Mouse (Mus musculus): ENCODE results near the gene Tmem120b. TPM values are rescaled to one million over a fixed set of nuclear protein-coding genes. Genes with fewer than 3 reads are reported as not detected.

The Tmem120b gene
- polyA plus RNA-seq, 1 experiment: 1.6 TPM

- under 1% methylated on average over 102 of the region's 103 CpGs for WGBS
- Histone ChIP-seq H3K4me3 (ENCODE audit: low read depth, low read length) (peak within 1 kb of the TSS; percentile 88), H3K27ac (ENCODE audit: insufficient read depth, low read depth, low read length) (peak within 1 kb of the TSS; percentile 97), H3K4me1 (ENCODE audit: control insufficient read depth, insufficient read depth, insufficient read length, low read length) (peaks cover 4% of the 10 kb centered on the region), H3K27me3 (ENCODE audit: control insufficient read depth, insufficient read depth, low read length) (no peaks in the 10 kb centered on the region), H3K36me3 (ENCODE audit: control insufficient read depth, insufficient read depth, low read length) (peaks cover 22% of the 10 kb centered on the region)
- TF ChIP-seq CTCF (IDR thresholded peaks at IDR 0.05; ENCODE audit: extremely low read depth, insufficient read length, insufficient replicate concordance, low read depth, low read length): no peak
- peak; percentile 54; the same call in 1 of the 2 replicates for TF ChIP-seq POLR2A (IDR thresholded peaks at IDR 0.05; ENCODE audit: low read depth, low read length)
Measured at GRCm38 (mm10) chr5:123142161-123143157, 74.2 kb downstream of the Tmem120b start, which contains the start of gene Setd1b. Gene Setd1b, plus strand, starts transcription at chr5:123142193.

GRCm38 (mm10) chr5:123143251-123143970 lies 75.2 kb downstream of the Tmem120b start:
- peak overlapping the region; percentile 53 for H3K27ac ChIP-seq (ENCODE audit: insufficient read depth, low read depth, low read length)
- peaks cover 31% of the 10 kb centered on the region for H3K36me3 ChIP-seq (ENCODE audit: control insufficient read depth, insufficient read depth, low read length)
- TF ChIP-seq POLR2A (IDR thresholded peaks at IDR 0.05; ENCODE audit: low read depth, low read length) (no peak), CTCF (IDR thresholded peaks at IDR 0.05; ENCODE audit: extremely low read depth, insufficient read length, insufficient replicate concordance, low read depth, low read length) (no peak)
- H3K27me3 ChIP-seq (ENCODE audit: control insufficient read depth, insufficient read depth, low read length): no peaks in the 10 kb centered on the region
- peaks cover 4% of the 10 kb centered on the region for H3K4me1 ChIP-seq (ENCODE audit: control insufficient read depth, insufficient read depth, insufficient read length, low read length)
- H3K4me3 ChIP-seq (ENCODE audit: low read depth, low read length): peak overlapping the region; percentile 88
- WGBS: 1% methylated on average over 24 of the region's 24 CpGs

GRCm38 (mm10) chr5:123143971-123144745 lies 75.9 kb downstream of the Tmem120b start:
- no peaks in the 10 kb centered on the region for H3K27me3 ChIP-seq (ENCODE audit: control insufficient read depth, insufficient read depth, low read length)
- H3K36me3 ChIP-seq (ENCODE audit: control insufficient read depth, insufficient read depth, low read length): peaks cover 39% of the 10 kb centered on the region
- peaks cover 4% of the 10 kb centered on the region for H3K4me1 ChIP-seq (ENCODE audit: control insufficient read depth, insufficient read depth, insufficient read length, low read length)
- WGBS: 2% methylated on average over 17 of the region's 17 CpGs
- TF ChIP-seq POLR2A (IDR thresholded peaks at IDR 0.05; ENCODE audit: low read depth, low read length) (no peak), CTCF (IDR thresholded peaks at IDR 0.05; ENCODE audit: extremely low read depth, insufficient read length, insufficient replicate concordance, low read depth, low read length) (no peak)
- H3K27ac ChIP-seq (ENCODE audit: insufficient read depth, low read depth, low read length): no peak overlapping the region
- peak overlapping the region; percentile 88 for H3K4me3 ChIP-seq (ENCODE audit: low read depth, low read length)

GRCm38 (mm10) chr5:123144746-123145590 lies 76.8 kb downstream of the Tmem120b start:
- 35% methylated on average over 20 of the region's 20 CpGs for WGBS
- Histone ChIP-seq H3K36me3 (ENCODE audit: control insufficient read depth, insufficient read depth, low read length) (peaks cover 39% of the 10 kb centered on the region), H3K27ac (ENCODE audit: insufficient read depth, low read depth, low read length) (no peak overlapping the region), H3K4me1 (ENCODE audit: control insufficient read depth, insufficient read depth, insufficient read length, low read length) (peaks cover 5% of the 10 kb centered on the region), H3K4me3 (ENCODE audit: low read depth, low read length) (peak overlapping the region; percentile 88), H3K27me3 (ENCODE audit: control insufficient read depth, insufficient read depth, low read length) (no peaks in the 10 kb centered on the region)
- TF ChIP-seq POLR2A (IDR thresholded peaks at IDR 0.05; ENCODE audit: low read depth, low read length): no peak
- TF ChIP-seq CTCF (IDR thresholded peaks at IDR 0.05; ENCODE audit: extremely low read depth, insufficient read length, insufficient replicate concordance, low read depth, low read length): no peak

GRCm38 (mm10) chr5:123146357-123146756 lies 78.1 kb downstream of the Tmem120b start:
- Histone ChIP-seq H3K4me1 (ENCODE audit: control insufficient read depth, insufficient read depth, insufficient read length, low read length) (peaks cover 13% of the 10 kb centered on the region), H3K27ac (ENCODE audit: insufficient read depth, low read depth, low read length) (no peak overlapping the region), H3K36me3 (ENCODE audit: control insufficient read depth, insufficient read depth, low read length) (peaks cover 44% of the 10 kb centered on the region), H3K4me3 (ENCODE audit: low read depth, low read length) (no peak overlapping the region), H3K27me3 (ENCODE audit: control insufficient read depth, insufficient read depth, low read length) (no peaks in the 10 kb centered on the region)
- WGBS: 89% methylated on average over 11 of the region's 11 CpGs
- no peak for TF ChIP-seq CTCF (IDR thresholded peaks at IDR 0.05; ENCODE audit: extremely low read depth, insufficient read length, insufficient replicate concordance, low read depth, low read length)
- TF ChIP-seq POLR2A (IDR thresholded peaks at IDR 0.05; ENCODE audit: low read depth, low read length): no peak

- 88% methylated on average over 17 of the region's 17 CpGs for WGBS
- H3K4me1 ChIP-seq (ENCODE audit: control insufficient read depth, insufficient read depth, insufficient read length, low read length): peaks cover 13% of the 10 kb centered on the region
- no peak for TF ChIP-seq CTCF (IDR thresholded peaks at IDR 0.05; ENCODE audit: extremely low read depth, insufficient read length, insufficient replicate concordance, low read depth, low read length)
- no peak for TF ChIP-seq POLR2A (IDR thresholded peaks at IDR 0.05; ENCODE audit: low read depth, low read length)
- H3K4me3 ChIP-seq (ENCODE audit: low read depth, low read length): no peak overlapping the region
- no peak overlapping the region for H3K27ac ChIP-seq (ENCODE audit: insufficient read depth, low read depth, low read length)
- H3K36me3 ChIP-seq (ENCODE audit: control insufficient read depth, insufficient read depth, low read length): peaks cover 56% of the 10 kb centered on the region
- no peaks in the 10 kb centered on the region for H3K27me3 ChIP-seq (ENCODE audit: control insufficient read depth, insufficient read depth, low read length)
Measured at GRCm38 (mm10) chr5:123147569-123147968, 79.4 kb downstream of the Tmem120b start.

Data from small intestine, adult 2 months (tissue).